Mouse (Mus musculus): ENCODE data around the gene Astl. TPM values are rescaled to one million over a fixed set of nuclear protein-coding genes. Genes with fewer than 3 reads are reported as not detected.
A peak's percentile ranks its signal among the peaks of the same experiment; 100 is the strongest.

Gene Astl
- polyA plus RNA-seq, 1 experiment = not detected

DNA sequence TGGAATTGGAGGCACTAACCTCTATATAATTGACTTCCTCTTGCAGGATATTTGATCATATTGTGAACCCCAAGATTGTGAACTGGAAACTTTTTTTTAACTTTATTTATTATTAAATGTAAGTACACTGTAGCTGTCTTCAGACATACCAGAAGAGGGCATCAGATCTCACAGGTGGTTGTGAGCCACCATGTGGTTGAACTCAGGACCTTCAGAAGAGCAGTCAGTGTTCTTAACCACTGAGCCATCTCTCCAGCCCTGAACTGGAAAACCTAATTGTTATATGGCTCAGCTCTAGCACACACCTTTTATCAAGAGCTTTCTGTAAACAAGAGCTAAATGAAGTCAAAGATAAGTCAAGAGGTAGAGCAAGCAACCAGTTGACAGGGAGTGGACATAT, 32.3 kb upstream of the Astl start:
- H3K4me3 ChIP-seq (replicated peaks; ENCODE audit: control insufficient read depth, low read depth, low read length) = no peak overlapping the region
- TF ChIP-seq CTCF (IDR thresholded peaks at IDR 0.05; ENCODE audit: control insufficient read depth, insufficient read depth, low read length) = peak; percentile 13; the same call in 1 of the 2 replicates
- TF ChIP-seq POLR2A (IDR thresholded peaks at IDR 0.05; ENCODE audit: borderline replicate concordance, control insufficient read depth, low read depth, low read length) = no peak
- peaks cover 3% of the 10 kb centered on the region for H3K4me1 ChIP-seq (ENCODE audit: control insufficient read depth, insufficient read depth, low read length)
- no peak overlapping the region for H3K27ac ChIP-seq (ENCODE audit: control insufficient read depth, insufficient read depth, low read depth, low read length, poor library complexity)

DNA sequence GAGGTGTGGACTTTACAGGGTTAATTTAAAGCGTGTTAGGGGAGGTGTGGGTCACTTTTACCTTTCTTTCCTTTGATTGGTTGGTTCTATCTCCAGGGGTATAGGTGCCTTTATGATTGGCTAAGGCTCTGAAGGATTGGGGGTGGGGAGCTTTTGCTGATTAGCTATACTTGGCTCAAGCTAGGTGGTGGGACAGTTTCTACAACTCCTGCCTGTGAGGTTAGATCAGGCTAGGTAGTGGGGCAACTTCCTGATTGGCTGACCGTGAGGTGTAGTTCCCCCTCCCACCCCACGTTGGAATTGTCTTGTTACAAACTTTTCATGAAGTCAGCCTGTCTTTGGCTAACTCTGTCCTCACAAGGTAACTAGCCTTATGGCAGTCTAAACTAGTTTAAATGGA, 31.3 kb upstream of the Astl start:
- Histone ChIP-seq H3K4me1 (ENCODE audit: control insufficient read depth, insufficient read depth, low read length) (peaks cover 1% of the 10 kb centered on the region), H3K4me3 (replicated peaks; ENCODE audit: control insufficient read depth, low read depth, low read length) (no peak overlapping the region), H3K27ac (ENCODE audit: control insufficient read depth, insufficient read depth, low read depth, low read length, poor library complexity) (no peak overlapping the region)
- WGBS = 28% methylated on average over 3 of the region's 3 CpGs
- TF ChIP-seq CTCF (IDR thresholded peaks at IDR 0.05; ENCODE audit: control insufficient read depth, insufficient read depth, low read length) (no peak), POLR2A (IDR thresholded peaks at IDR 0.05; ENCODE audit: borderline replicate concordance, control insufficient read depth, low read depth, low read length) (no peak)

DNA sequence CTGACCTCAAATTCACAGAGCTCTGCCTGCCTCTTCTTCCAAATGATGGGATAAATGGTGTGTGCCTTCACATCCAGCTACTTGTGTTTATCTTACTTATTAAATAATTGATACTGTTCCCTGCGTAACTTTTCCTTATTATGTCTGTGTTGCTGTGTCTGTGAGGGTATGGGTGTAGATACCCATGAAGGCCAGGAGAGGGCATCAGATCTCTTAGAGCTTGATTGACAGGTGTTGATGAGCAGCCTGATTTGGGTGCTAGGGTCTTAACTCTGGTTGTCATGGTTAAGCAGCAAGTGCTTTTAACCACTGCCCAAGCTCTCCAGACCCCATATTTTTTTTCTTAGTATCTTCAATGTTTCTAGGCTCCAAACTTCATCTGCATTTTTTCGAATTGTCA, 29.8 kb upstream of the Astl start:
- 88% methylated on average over 2 of the region's 2 CpGs for WGBS
- H3K27ac ChIP-seq (ENCODE audit: control insufficient read depth, insufficient read depth, low read depth, low read length, poor library complexity) = no peak overlapping the region
- H3K4me1 ChIP-seq (ENCODE audit: control insufficient read depth, insufficient read depth, low read length) = peaks cover 1% of the 10 kb centered on the region
- H3K4me3 ChIP-seq (replicated peaks; ENCODE audit: control insufficient read depth, low read depth, low read length) = no peak overlapping the region
- TF ChIP-seq POLR2A (IDR thresholded peaks at IDR 0.05; ENCODE audit: borderline replicate concordance, control insufficient read depth, low read depth, low read length) (no peak), CTCF (IDR thresholded peaks at IDR 0.05; ENCODE audit: control insufficient read depth, insufficient read depth, low read length) (peak; percentile 21; the same call in 1 of the 2 replicates)

DNA sequence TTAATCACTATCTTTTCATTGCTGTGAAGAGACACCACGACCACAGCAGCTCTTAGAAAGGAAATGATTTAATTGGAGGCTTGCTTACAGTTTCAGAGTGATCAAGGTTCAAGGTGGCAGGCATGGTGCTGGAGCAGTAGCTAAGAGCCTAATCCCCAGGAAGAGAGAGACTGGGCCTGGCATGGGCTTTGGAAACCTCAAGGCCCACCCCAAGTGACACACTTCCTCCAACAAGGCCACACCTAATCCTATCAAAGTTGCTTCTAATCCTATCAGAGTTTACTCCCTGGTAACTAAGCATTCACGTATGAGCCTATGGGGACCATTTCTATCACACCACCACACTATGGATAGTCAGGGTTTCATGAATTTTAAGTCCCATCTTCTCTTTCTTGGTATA, 28.2 kb upstream of the Astl start:
- WGBS = 21% methylated on average over 2 of the region's 2 CpGs
- TF ChIP-seq CTCF (IDR thresholded peaks at IDR 0.05; ENCODE audit: control insufficient read depth, insufficient read depth, low read length) (no peak), POLR2A (IDR thresholded peaks at IDR 0.05; ENCODE audit: borderline replicate concordance, control insufficient read depth, low read depth, low read length) (no peak)
- Histone ChIP-seq H3K27ac (ENCODE audit: control insufficient read depth, insufficient read depth, low read depth, low read length, poor library complexity) (no peak overlapping the region), H3K4me3 (replicated peaks; ENCODE audit: control insufficient read depth, low read depth, low read length) (no peak overlapping the region), H3K4me1 (ENCODE audit: control insufficient read depth, insufficient read depth, low read length) (peaks cover 3% of the 10 kb centered on the region)

DNA sequence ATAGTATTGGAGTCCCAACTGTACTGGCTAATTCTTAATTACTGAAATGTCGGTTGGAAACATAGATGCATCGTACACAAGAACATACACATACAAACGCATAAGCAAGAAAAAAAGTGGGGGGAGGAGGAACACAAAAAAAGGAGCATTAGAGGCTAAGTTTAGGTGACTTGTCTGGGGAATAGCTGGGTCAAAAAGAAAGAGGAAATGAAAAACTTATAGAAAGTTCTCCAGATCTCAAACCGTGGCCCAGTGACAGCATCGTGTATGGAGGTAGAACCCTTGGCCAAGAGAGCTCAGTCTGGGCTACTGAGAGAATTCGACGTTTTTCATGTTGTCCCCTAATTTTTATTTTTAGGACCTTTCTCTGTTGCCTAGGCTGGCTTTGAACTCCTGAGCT, 27.8 kb upstream of the Astl start:
- Histone ChIP-seq H3K4me3 (replicated peaks; ENCODE audit: control insufficient read depth, low read depth, low read length) (no peak overlapping the region), H3K27ac (ENCODE audit: control insufficient read depth, insufficient read depth, low read depth, low read length, poor library complexity) (no peak overlapping the region), H3K4me1 (ENCODE audit: control insufficient read depth, insufficient read depth, low read length) (peaks cover 3% of the 10 kb centered on the region)
- TF ChIP-seq POLR2A (IDR thresholded peaks at IDR 0.05; ENCODE audit: borderline replicate concordance, control insufficient read depth, low read depth, low read length) (no peak), CTCF (IDR thresholded peaks at IDR 0.05; ENCODE audit: control insufficient read depth, insufficient read depth, low read length) (no peak)
- WGBS = 47% methylated on average over 7 of the region's 7 CpGs

DNA sequence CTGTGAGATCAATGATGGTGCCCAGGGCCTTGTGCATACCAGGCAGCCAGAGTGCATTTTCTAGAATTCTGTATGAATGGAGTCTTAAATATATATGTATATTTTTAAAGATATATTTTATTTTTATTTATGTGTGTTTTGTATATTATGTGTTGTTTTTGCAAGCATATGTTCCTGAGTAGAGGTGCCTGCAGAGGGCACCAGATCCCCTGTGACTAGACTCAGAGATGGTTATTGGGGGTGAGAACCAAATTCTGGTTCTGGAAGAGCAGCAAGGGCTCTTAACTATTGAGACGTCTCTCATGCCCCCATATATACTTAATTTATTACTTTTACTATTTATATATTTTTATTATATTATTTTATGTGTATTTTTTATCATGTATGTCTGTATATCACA, 27.2 kb upstream of the Astl start:
- no peak for TF ChIP-seq CTCF (IDR thresholded peaks at IDR 0.05; ENCODE audit: control insufficient read depth, insufficient read depth, low read length)
- TF ChIP-seq POLR2A (IDR thresholded peaks at IDR 0.05; ENCODE audit: borderline replicate concordance, control insufficient read depth, low read depth, low read length) = no peak
- Histone ChIP-seq H3K4me3 (replicated peaks; ENCODE audit: control insufficient read depth, low read depth, low read length) (no peak overlapping the region), H3K27ac (ENCODE audit: control insufficient read depth, insufficient read depth, low read depth, low read length, poor library complexity) (no peak overlapping the region), H3K4me1 (ENCODE audit: control insufficient read depth, insufficient read depth, low read length) (peaks cover 3% of the 10 kb centered on the region)
- 83% methylated on average over 1 of the region's 1 CpGs for WGBS

DNA sequence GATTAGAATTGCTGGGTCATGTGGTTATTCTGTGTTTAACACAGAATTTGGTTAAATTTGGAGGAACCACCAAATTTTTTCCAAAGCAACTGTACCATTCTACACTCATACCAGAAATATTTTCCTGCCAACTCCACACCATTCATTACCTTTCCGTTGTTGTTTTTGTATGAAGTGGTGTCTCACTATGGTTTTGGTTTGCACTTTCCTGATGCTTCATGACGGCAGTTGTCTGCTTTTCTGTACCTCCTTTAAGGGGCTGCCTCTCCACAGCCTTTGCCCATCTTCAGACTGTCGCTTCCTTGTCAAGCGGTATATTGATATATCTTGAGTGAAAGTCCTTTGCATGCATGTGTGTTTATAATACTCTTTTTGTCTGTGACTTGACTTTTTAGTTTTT, 25.6 kb upstream of the Astl start:
- no peak overlapping the region for H3K27ac ChIP-seq (ENCODE audit: control insufficient read depth, insufficient read depth, low read depth, low read length, poor library complexity)

DNA sequence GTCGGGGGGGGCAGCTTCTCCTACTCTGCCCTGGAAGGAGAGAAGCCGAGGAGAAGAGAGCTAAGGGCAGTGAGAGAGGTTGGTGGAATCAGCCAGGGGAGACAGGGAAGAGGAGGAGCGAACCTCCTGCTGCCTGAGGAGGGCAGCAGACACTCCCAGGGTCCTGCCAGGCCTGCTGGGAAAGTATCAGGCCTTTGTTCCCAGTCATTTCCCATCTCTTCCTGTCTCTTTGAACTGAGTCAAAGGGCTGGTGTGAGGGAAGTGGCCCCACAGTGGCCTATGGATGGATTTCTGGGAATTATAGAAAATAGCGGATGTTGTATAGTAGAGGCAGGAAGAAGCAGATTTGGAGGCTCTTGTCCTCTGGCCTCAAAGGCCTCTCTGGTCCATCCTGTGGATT, 24.6 kb upstream of the Astl start:
- peaks cover 4% of the 10 kb centered on the region for H3K4me1 ChIP-seq (ENCODE audit: control insufficient read depth, insufficient read depth, low read length)
- 0 out of 2 replicates have a peak overlapping the region, but pooled peaks have one; percentile 76 for H3K27ac ChIP-seq (ENCODE audit: control insufficient read depth, insufficient read depth, low read depth, low read length, poor library complexity)
- 52% methylated on average over 4 of the region's 4 CpGs for WGBS
- no peak overlapping the region for H3K4me3 ChIP-seq (replicated peaks; ENCODE audit: control insufficient read depth, low read depth, low read length)
- TF ChIP-seq CTCF (IDR thresholded peaks at IDR 0.05; ENCODE audit: control insufficient read depth, insufficient read depth, low read length) = no peak
- TF ChIP-seq POLR2A (IDR thresholded peaks at IDR 0.05; ENCODE audit: borderline replicate concordance, control insufficient read depth, low read depth, low read length) = no peak

More for the DNA sequence above, 25.6 kb upstream of the Astl start:
- 88% methylated on average over 4 of the region's 4 CpGs for WGBS
- no peak for TF ChIP-seq POLR2A (IDR thresholded peaks at IDR 0.05; ENCODE audit: borderline replicate concordance, control insufficient read depth, low read depth, low read length)
- TF ChIP-seq CTCF (IDR thresholded peaks at IDR 0.05; ENCODE audit: control insufficient read depth, insufficient read depth, low read length) = no peak
- Histone ChIP-seq H3K4me1 (ENCODE audit: control insufficient read depth, insufficient read depth, low read length) (peaks cover 3% of the 10 kb centered on the region), H3K4me3 (replicated peaks; ENCODE audit: control insufficient read depth, low read depth, low read length) (no peak overlapping the region)

All from bone marrow, adult 2 months (tissue).